Mouse (Mus musculus) lung, embryonic 15.5 days (tissue): Measurements from ENCODE around the gene 1110059E24Rik. TPM values are rescaled to one million over a fixed set of nuclear protein-coding genes. Genes with fewer than 3 reads are reported as not detected.

Source experiments
- ATAC-seq: fragments of 200-750 bp; cut with Nextera tagmentation; 2 replicates; pipeline ENCODE4 v1.8.0; 2017; ENCODE audit warnings: moderate number of reproducible peaks, borderline replicate concordance; ENCODE audit not compliant: low FRiP score, low TSS enrichment; ENCODE audit errors: extremely low read depth
- H3K27ac ChIP-seq: fragments of 300-500 bp; sonication (generic); 2 replicates; pipeline ENCODE4 v1.5.1; 2015; ENCODE audit warnings: moderate library complexity, mild to moderate bottlenecking, inconsistent platforms
- H3K27me3 ChIP-seq: fragments of 300-500 bp; sonication (generic); 2 replicates; pipeline ENCODE4 v1.6.1; 2015; ENCODE audit warnings: inconsistent platforms
- H3K36me3 ChIP-seq: fragments of 300-500 bp; sonication (generic); 2 replicates; pipeline ENCODE4 v1.6.1; 2015; ENCODE audit warnings: inconsistent platforms
- H3K4me1 ChIP-seq: fragments of 300-500 bp; sonication (generic); 2 replicates; pipeline ENCODE4 v1.6.1; 2015; ENCODE audit warnings: inconsistent platforms
- H3K4me2 ChIP-seq: fragments of 300-500 bp; sonication (generic); 2 replicates; pipeline ENCODE4 v1.6.1; 2015; ENCODE audit warnings: inconsistent platforms, mild to moderate bottlenecking, moderate library complexity
- H3K4me3 ChIP-seq: fragments of 300-500 bp; sonication (generic); 2 replicates; pipeline ENCODE4 v1.5.1; 2015; ENCODE audit warnings: mild to moderate bottlenecking, inconsistent platforms
- H3K9ac ChIP-seq: fragments of 300-500 bp; sonication (generic); 2 replicates; pipeline ENCODE4 v1.6.1; 2015; ENCODE audit warnings: inconsistent platforms
- H3K9me3 ChIP-seq: fragments of 300-500 bp; sonication (generic); 2 replicates; pipeline ENCODE4 v1.6.1; 2016; ENCODE audit warnings: inconsistent platforms
- WGBS: fragments of 180-500 bp; shearing (Covaris S2); methylation state at CpG from one replicate; pipeline ENCODE4 v1.1.7; 2015; 5-methylcytosine and 5-hydroxymethylcytosine counted together
- polyA plus RNA-seq: library from polyadenylated mRNA; unstranded; fragments of >200 nt; fragmentation: Nextera tagmentation; extraction: Ambion mirVana; gene quantifications from 2 replicates; pipeline ENCODE4 v1.2.1, GENCODE M21; 2015

Gene 1110059E24Rik
- polyA plus RNA-seq, 1 experiment from 2014 or later = 70.2 TPM

DNA sequence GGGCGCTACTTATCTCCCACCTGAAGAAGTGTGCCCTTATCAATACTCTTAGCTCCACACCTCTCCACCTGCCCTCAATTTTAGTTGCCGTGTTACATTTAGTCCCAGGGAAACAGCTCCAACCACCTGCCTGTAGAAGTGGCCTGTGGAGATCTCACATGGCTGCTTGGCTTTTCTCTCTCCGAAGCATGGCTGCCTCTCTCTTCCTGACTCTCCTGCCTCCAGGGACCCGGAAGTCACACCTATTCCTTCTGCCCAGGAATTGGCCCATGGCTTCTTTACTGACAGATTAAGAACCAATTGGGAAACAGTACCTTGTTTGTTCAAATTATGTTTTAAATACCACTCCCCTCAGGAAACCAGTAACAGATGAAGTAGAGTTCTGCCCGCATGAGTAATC is 86.3 kb downstream of the 1110059E24Rik start:
- H3K27me3 ChIP-seq = no peaks in the 10 kb centered on the region
- no peaks in the 10 kb centered on the region for H3K36me3 ChIP-seq
- H3K4me2 ChIP-seq = no peak overlapping the region
- ATAC-seq = no peak
- H3K4me3 ChIP-seq = no peak overlapping the region
- H3K27ac ChIP-seq = no peak overlapping the region
- H3K9ac ChIP-seq = no peak overlapping the region
- 0 out of 2 replicates have a peak, but pooled peaks cover 2% of the 10 kb centered on the region for H3K4me1 ChIP-seq
- WGBS = 85% methylated on average over 5 of the region's 5 CpGs
- no peaks in the 10 kb centered on the region for H3K9me3 ChIP-seq

DNA sequence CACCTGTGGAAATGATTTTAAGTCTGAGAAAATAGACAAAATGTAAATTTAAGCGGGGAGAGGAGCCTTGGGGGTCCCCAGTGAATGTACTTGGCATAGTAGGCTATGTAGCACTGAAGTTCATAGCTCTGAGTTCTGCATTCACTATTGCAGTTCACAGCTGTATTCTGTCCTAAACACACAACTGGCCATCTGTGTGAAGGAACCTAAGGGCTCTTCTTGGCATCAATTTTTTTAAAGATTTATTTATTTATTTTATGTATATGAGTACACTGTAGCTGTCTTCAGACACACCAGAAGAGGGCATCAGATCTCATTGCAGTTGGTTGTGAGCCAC is 88.3 kb downstream of the 1110059E24Rik start:
- H3K36me3 ChIP-seq = no peaks in the 10 kb centered on the region
- no peaks in the 10 kb centered on the region for H3K9me3 ChIP-seq
- H3K27ac ChIP-seq = no peak overlapping the region
- 3% methylated on average over 1 of the region's 1 CpGs for WGBS
- no peaks in the 10 kb centered on the region for H3K27me3 ChIP-seq
- no peak overlapping the region for H3K9ac ChIP-seq
- H3K4me2 ChIP-seq = no peak overlapping the region
- no peak overlapping the region for H3K4me3 ChIP-seq
- no peak for ATAC-seq
- no peaks in the 10 kb centered on the region for H3K4me1 ChIP-seq

DNA sequence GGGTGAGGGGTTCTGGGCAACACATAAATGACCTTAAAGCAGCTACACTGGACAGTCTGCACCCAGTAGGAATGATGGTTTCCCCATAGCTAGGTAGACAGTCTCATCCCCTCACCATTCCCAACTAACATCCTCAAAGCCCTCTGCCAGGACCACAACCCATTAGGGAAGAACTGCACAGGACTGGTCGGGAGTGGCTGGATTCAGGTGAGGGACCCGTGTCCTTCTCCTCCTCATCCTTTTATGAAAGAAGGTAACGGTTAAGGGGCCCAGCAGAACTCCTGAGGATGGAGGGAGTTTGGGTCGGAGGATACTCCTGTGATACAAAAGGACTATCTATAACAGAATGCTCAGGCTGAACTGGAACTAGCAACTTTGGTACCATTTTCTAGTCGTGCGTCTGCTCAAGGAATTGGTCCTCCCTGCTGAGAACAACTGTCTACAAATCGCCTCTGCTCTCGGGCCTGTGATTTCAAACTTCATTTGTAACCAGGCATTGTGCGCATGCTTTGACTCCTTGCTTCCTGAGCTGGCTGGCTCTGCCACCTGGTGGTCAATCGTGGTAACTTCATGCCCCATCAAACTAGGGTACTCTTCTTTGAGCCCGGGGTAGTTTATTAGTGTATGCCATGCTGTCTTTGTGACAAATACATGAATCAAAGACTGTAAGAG is 88.9 kb downstream of the 1110059E24Rik start:
- H3K36me3 ChIP-seq = no peaks in the 10 kb centered on the region
- no peak overlapping the region for H3K9ac ChIP-seq
- no peaks in the 10 kb centered on the region for H3K4me1 ChIP-seq
- 26% methylated on average over 11 of the region's 11 CpGs for WGBS
- ATAC-seq = no peak
- no peak overlapping the region for H3K4me2 ChIP-seq
- no peaks in the 10 kb centered on the region for H3K27me3 ChIP-seq
- no peak overlapping the region for H3K4me3 ChIP-seq
- H3K9me3 ChIP-seq = no peaks in the 10 kb centered on the region
- no peak overlapping the region for H3K27ac ChIP-seq

DNA sequence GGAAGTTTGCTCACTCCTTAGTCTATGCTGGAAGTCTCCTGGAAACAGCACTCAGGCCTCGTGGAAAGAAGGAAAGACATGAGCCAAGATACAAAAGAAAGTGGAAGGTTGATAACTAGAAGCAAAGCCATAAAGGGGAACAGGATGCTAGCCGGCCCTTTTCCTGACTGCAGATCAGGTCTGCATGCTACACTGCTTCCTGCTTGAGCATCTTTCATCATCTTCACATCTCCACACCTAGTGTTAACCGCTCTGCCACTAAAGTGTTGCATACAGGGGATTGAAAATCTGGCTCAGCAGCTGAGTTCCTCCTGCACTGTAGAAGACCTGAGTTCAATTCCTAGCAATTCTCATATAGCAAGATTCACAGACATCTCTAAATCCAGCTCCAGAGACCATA is 89.8 kb downstream of the 1110059E24Rik start:
- no peak overlapping the region for H3K27ac ChIP-seq

DNA sequence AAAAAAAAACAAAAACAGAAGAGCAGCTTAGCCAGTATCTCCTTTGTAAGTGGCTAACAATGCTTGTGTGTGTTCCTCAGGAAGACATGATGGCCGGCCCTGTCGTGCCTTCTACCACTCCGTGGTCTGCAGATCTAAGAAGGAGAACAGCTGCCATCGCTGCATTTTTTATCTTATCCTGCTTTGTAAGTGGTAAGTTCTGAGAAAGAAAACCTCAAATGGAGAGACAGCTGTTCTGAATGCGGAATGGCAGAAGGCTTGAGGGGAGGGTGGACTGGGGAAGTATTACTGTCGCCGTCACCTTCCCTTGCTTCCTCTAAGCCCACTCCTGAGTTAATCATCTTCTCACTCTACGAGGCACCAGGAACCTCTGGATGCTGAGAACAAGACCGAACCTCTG is 100.0 kb downstream of the 1110059E24Rik start:
- ATAC-seq = no peak
- no peaks in the 10 kb centered on the region for H3K27me3 ChIP-seq
- H3K4me3 ChIP-seq = no peak overlapping the region
- 63% methylated on average over 9 of the region's 9 CpGs for WGBS
- H3K36me3 ChIP-seq = no peaks in the 10 kb centered on the region
- no peak overlapping the region for H3K9ac ChIP-seq
- H3K9me3 ChIP-seq = no peaks in the 10 kb centered on the region
- H3K27ac ChIP-seq = no peak overlapping the region
- no peak overlapping the region for H3K4me2 ChIP-seq
- H3K4me1 ChIP-seq = no peaks in the 10 kb centered on the region

More for the DNA sequence above, 89.8 kb downstream of the 1110059E24Rik start:
- Histone ChIP-seq H3K9ac (no peak overlapping the region), H3K4me1 (no peaks in the 10 kb centered on the region), H3K36me3 (no peaks in the 10 kb centered on the region), H3K4me2 (no peak overlapping the region), H3K27me3 (no peaks in the 10 kb centered on the region), H3K4me3 (no peak overlapping the region), H3K9me3 (no peaks in the 10 kb centered on the region)
- ATAC-seq = no peak
- 67% methylated on average over 3 of the region's 3 CpGs for WGBS

DNA sequence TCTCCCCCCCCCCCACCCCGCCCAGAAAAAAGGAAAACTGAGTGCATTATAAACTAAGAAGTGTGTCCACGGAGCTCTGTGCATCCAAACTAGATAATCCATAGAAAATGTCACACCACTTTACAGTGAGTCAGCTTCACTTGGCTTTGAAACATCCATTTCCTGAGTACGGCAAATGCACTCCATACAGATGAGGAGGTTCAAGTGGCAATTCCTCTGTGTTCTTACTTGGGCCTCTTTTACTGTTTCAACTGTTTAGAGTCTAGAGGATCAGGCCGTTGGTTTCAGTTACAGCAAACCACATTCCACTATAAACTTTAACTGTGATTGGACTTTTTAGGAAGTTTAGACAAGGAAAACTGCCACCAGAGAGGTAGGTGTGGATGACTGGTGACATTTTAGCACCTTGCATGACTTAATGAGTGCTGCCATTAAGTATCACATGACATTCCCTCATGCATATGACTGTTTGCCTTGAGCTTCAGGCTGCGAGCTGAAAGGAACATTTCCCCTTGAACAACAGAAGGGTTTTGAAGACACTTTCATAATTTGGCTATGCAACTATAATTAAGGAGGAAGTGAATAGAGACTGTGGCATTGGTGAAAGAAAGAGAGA is 100.7 kb downstream of the 1110059E24Rik start:
- no peaks in the 10 kb centered on the region for H3K27me3 ChIP-seq
- H3K27ac ChIP-seq = no peak overlapping the region
- H3K36me3 ChIP-seq = no peaks in the 10 kb centered on the region
- no peak overlapping the region for H3K9ac ChIP-seq
- no peak overlapping the region for H3K4me3 ChIP-seq
- H3K4me2 ChIP-seq = no peak overlapping the region
- no peak for ATAC-seq
- H3K4me1 ChIP-seq = no peaks in the 10 kb centered on the region
- no peaks in the 10 kb centered on the region for H3K9me3 ChIP-seq
- WGBS = 32% methylated on average over 4 of the region's 5 CpGs

DNA sequence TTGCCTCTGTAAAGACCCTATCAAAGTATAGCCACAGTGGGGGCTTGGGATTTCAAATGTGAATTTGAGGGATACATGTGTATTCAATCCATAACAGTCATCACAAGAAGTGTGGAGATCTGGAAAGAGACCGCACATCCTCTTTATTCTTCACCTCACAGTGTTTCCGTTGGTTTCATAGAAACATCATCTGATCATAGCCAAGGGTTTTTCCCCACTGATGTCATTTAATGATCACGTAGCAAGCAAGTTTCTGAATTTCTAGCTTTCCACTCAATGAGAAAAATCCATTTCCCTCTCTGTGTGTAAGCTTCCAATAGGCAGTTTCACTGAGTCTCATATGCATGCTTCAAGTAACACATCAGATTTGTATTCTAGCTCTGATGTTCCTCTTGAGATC is 103.1 kb downstream of the 1110059E24Rik start:
- 90% methylated on average over 3 of the region's 3 CpGs for WGBS
- no peak overlapping the region for H3K4me3 ChIP-seq
- no peaks in the 10 kb centered on the region for H3K9me3 ChIP-seq
- no peaks in the 10 kb centered on the region for H3K27me3 ChIP-seq
- H3K27ac ChIP-seq = no peak overlapping the region
- H3K4me2 ChIP-seq = no peak overlapping the region
- no peak for ATAC-seq
- no peaks in the 10 kb centered on the region for H3K4me1 ChIP-seq
- no peaks in the 10 kb centered on the region for H3K36me3 ChIP-seq
- no peak overlapping the region for H3K9ac ChIP-seq

DNA sequence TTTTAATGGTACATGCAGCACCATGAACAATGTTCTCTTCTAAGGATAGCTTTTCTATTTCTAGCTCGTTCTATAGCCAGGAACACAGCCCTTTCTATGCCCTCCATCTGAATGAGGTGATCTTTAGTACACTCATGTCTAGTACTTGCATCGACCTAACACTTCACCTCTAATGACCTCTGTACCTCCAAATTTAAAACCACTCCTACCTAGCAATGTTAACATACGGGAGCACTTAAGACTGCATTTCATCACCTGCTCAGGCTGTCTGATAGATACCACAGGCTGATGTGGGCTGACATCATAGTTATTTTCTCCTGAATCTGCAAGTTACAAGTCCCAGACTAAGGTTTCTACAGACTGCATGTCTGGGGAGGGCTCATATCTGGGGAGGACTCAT is 103.8 kb downstream of the 1110059E24Rik start:
- no peak for ATAC-seq
- no peaks in the 10 kb centered on the region for H3K9me3 ChIP-seq

DNA sequence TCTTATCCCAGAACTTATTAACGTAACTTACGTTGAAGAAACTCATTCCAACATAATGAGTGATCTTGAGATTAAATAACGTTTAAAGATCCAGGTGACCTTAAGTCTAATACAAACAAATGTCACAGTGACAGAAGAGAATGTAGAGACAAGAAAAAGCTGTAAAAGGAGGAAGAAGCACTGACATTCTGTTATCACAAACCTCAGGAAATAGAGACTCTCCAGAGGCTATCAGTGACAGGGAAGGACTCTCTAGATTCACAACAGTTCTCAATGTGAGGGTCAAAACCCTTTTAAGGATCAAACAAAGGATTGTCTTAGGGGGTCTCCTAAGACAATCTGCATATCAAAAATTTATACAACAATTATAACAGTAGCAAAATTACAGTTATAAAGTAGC is 115.7 kb downstream of the 1110059E24Rik start:
- ATAC-seq = no peak
- Histone ChIP-seq H3K4me3 (no peak overlapping the region), H3K36me3 (no peaks in the 10 kb centered on the region), H3K9me3 (no peaks in the 10 kb centered on the region), H3K27me3 (no peaks in the 10 kb centered on the region), H3K4me2 (no peak overlapping the region), H3K9ac (no peak overlapping the region), H3K4me1 (no peaks in the 10 kb centered on the region), H3K27ac (no peak overlapping the region)
- WGBS = 20% methylated on average over 3 of the region's 3 CpGs

More for the DNA sequence above, 103.8 kb downstream of the 1110059E24Rik start:
- Histone ChIP-seq H3K4me1 (no peaks in the 10 kb centered on the region), H3K36me3 (no peaks in the 10 kb centered on the region), H3K27ac (no peak overlapping the region), H3K4me2 (no peak overlapping the region), H3K27me3 (no peaks in the 10 kb centered on the region), H3K4me3 (no peak overlapping the region), H3K9ac (no peak overlapping the region)
- 60% methylated on average over 3 of the region's 3 CpGs for WGBS

Other genes starting within 250 kb of the 1110059E24Rik start
- 0.38 and 0.50 TPM in 2 replicates for gene Gda, start 179.5 kb downstream of the 1110059E24Rik start, polyA plus RNA-seq
- 35.7 and 37.9 TPM in 2 replicates for gene Abhd17b, start 209 bp upstream of the 1110059E24Rik start, polyA plus RNA-seq
- gene Cemip2, start 125.4 kb upstream of the 1110059E24Rik start, polyA plus RNA-seq = 29.4 and 32.3 TPM in 2 replicates